Mouse (Mus musculus): ENCODE measurements around the gene Zswim8. TPM values are rescaled to one million over a fixed set of nuclear protein-coding genes. Genes with fewer than 3 reads are reported as not detected.

Zswim8 gene
- polyA plus RNA-seq, 2 experiments = 3.1 to 16.8 TPM

DNA sequence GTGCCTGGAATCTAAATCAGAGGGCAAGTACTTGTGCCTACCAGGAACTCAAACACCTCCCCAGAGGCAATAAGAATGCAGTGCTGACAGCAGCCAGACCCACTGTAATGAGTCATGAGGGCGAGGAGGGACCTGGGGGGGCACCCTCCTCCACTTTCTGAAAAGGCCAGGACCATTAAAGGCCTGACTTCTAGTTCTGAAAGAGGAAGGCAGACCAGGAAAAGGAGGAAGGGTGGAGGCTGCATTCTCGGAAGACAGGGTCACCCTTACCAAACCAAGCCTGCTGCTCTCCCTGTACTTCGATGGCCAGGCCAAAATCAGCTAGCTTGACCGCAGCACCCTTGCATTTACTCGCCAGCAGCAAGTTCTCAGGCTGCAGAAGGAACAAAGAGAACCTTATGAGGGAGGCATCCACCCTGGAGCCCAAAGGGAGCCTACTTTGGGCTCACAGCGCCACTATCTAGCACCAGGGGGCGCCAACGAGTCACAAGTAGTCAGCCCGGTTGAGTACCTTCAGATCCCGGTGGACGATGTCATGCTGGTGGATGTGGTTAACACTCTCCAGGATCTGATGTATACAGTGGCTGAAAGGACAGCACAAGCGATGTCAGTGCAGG, 58.4 kb downstream of the Zswim8 start:
- H3K27ac ChIP-seq = no peak overlapping the region
- no peak overlapping the region for H3K4me3 ChIP-seq (ENCODE audit: insufficient read depth in 1 of 2, low read depth in 2 of 2, low read length in 2 of 2)
- ATAC-seq (ENCODE audit: insufficient read depth) (peak; percentile 56), DNase-seq (ENCODE audit: low read depth in 3 of 3, low spot score in 3 of 3) (peak; percentile 41 to 56 (median 42))
- peak; percentile 98 for TF ChIP-seq CTCF (IDR thresholded peaks at IDR 0.05; ENCODE audit: low read depth)
- no peak for TF ChIP-seq EP300 (IDR thresholded peaks at IDR 0.05; ENCODE audit: low read depth)
- no peaks in the 10 kb centered on the region for H3K9me3 ChIP-seq (ENCODE audit: control insufficient read depth, low read length)
- no peaks in the 10 kb centered on the region for H3K4me1 ChIP-seq (replicated peaks; ENCODE audit: control insufficient read depth in 2 of 2, insufficient read depth in 2 of 2, low read length in 1 of 2)
- no peak overlapping the region for H3K9ac ChIP-seq (replicated peaks)
- 20% methylated on average over 12 of the region's 12 CpGs for WGBS (ENCODE audit: insufficient replicate concordance)
- 0 out of 2 replicates have a peak, but pooled peaks cover 3% of the 10 kb centered on the region for H3K36me3 ChIP-seq (replicated peaks; ENCODE audit: control insufficient read depth, insufficient read depth, low read depth)
- no peaks in the 10 kb centered on the region for H3K27me3 ChIP-seq (ENCODE audit: control insufficient read depth, insufficient read depth, low read length)
- H3K4me2 ChIP-seq (ENCODE audit: low read depth) = no peak overlapping the region

DNA sequence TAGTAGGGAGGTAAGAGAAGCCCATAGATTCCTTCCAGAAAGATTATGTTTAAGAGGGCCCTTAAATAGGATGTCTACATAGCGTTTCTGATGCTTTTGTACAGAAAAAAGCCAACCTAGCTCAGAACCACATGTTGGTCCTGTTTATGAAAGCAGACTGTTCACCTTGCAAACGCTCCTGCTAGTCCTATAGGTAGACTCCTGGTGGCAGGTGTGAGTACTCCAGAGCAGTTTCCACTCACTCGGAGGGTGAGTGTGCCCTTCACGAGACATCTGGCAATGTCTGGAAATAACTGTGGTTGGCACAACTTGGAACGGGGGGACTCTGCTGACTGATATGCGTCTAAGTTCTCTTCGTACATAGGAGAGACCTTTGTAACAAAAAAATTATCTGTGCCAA, 60.6 kb downstream of the Zswim8 start:
- no peaks in the 10 kb centered on the region for H3K4me1 ChIP-seq (replicated peaks; ENCODE audit: control insufficient read depth in 2 of 2, insufficient read depth in 2 of 2, low read length in 1 of 2)
- no peak for TF ChIP-seq EP300 (IDR thresholded peaks at IDR 0.05; ENCODE audit: low read depth)
- TF ChIP-seq CTCF (IDR thresholded peaks at IDR 0.05; ENCODE audit: low read depth) = no peak
- 79% methylated on average over 7 of the region's 7 CpGs for WGBS (ENCODE audit: insufficient replicate concordance)
- no peak for ATAC-seq (ENCODE audit: insufficient read depth)
- 0 out of 2 replicates have a peak, but pooled peaks cover 3% of the 10 kb centered on the region for H3K36me3 ChIP-seq (replicated peaks; ENCODE audit: control insufficient read depth, insufficient read depth, low read depth)
- no peak overlapping the region for H3K27ac ChIP-seq
- H3K4me3 ChIP-seq (ENCODE audit: insufficient read depth in 1 of 2, low read depth in 2 of 2, low read length in 2 of 2) = no peak overlapping the region
- no peak for DNase-seq (ENCODE audit: low read depth in 3 of 3, low spot score in 3 of 3)
- no peak overlapping the region for H3K9ac ChIP-seq (replicated peaks)
- H3K9me3 ChIP-seq (ENCODE audit: control insufficient read depth, low read length) = no peaks in the 10 kb centered on the region
- H3K4me2 ChIP-seq (ENCODE audit: low read depth) = no peak overlapping the region
- no peaks in the 10 kb centered on the region for H3K27me3 ChIP-seq (ENCODE audit: control insufficient read depth, insufficient read depth, low read length)

DNA sequence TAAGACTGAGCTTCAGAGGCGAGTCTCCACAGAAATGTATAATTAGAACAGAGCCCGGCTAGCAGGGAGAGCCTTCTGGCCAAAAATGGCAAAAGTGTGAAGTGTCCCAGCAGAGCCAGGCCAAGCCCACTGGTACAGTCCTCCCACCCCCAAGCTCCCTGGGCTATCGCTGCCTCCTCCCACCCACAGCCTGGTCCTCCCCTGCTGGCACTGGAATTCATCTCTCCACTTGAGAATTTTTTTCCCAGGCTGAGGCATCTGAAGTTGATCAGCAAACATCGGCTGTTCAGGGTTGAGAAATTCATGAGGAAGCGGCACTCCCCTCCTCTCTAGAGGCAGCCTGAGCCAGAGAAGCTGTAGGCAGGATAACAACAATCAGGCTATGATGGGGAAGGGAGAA, 61.2 kb downstream of the Zswim8 start:
- Histone ChIP-seq H3K4me1 (replicated peaks; ENCODE audit: control insufficient read depth in 2 of 2, insufficient read depth in 2 of 2, low read length in 1 of 2) (no peaks in the 10 kb centered on the region), H3K9me3 (ENCODE audit: control insufficient read depth, low read length) (no peaks in the 10 kb centered on the region), H3K27me3 (ENCODE audit: control insufficient read depth, insufficient read depth, low read length) (no peaks in the 10 kb centered on the region), H3K27ac (no peak overlapping the region), H3K36me3 (replicated peaks; ENCODE audit: control insufficient read depth, insufficient read depth, low read depth) (0 out of 2 replicates have a peak, but pooled peaks cover 3% of the 10 kb centered on the region), H3K4me2 (ENCODE audit: low read depth) (no peak overlapping the region), H3K4me3 (ENCODE audit: insufficient read depth in 1 of 2, low read depth in 2 of 2, low read length in 2 of 2) (no peak overlapping the region), H3K9ac (replicated peaks) (no peak overlapping the region)
- WGBS (ENCODE audit: insufficient replicate concordance) = 78% methylated on average over 5 of the region's 5 CpGs
- no peak for ATAC-seq (ENCODE audit: insufficient read depth)
- TF ChIP-seq CTCF (IDR thresholded peaks at IDR 0.05; ENCODE audit: low read depth) (no peak), EP300 (IDR thresholded peaks at IDR 0.05; ENCODE audit: low read depth) (no peak)
- no peak for DNase-seq (ENCODE audit: low read depth in 3 of 3, low spot score in 3 of 3)

DNA sequence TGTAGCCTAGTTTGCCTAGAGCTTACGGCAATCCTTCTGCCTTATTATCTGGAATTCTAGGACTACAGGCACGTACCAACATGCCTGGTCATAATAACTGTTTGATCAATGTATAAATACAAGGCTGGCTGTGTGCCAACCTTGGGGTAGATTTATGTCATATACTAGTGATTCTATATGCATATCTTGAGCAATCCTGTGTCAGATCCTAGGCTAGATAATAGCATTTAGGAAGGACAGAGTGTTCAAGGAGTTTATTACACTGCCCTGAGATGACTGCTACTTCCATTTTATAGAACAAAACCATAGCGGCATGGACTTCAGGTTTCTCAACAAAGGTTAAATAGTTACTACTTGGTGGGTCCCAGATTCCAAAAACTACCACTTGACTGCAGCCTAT, 64.6 kb downstream of the Zswim8 start:
- no peaks in the 10 kb centered on the region for H3K9me3 ChIP-seq (ENCODE audit: control insufficient read depth, low read length)
- 75% methylated on average over 3 of the region's 3 CpGs for WGBS (ENCODE audit: insufficient replicate concordance)
- no peak for ATAC-seq (ENCODE audit: insufficient read depth)

DNA sequence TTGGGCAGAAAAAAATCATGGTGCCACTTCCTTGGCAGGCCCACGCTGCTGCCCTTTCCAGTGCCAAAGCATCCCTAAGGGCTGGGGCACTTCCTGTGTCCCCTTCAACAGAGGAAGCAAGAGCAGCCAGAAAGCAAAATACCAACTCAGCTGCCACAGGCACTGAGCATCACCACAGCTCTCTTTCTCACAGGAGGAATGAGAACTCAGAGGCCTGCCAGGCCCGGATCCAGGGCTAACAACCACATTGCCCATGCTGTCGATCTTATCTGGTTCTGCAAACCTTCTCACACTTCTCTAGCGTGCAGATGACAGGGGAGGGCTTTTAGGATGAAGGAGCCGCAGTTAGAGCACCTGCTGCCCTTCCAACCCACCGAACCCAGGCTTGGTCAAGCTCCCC, 65.5 kb downstream of the Zswim8 start:
- H3K4me2 ChIP-seq (ENCODE audit: low read depth) = no peak overlapping the region
- no peaks in the 10 kb centered on the region for H3K27me3 ChIP-seq (ENCODE audit: control insufficient read depth, insufficient read depth, low read length)
- H3K4me3 ChIP-seq (ENCODE audit: insufficient read depth in 1 of 2, low read depth in 2 of 2, low read length in 2 of 2) = no peak overlapping the region
- no peak for TF ChIP-seq CTCF (IDR thresholded peaks at IDR 0.05; ENCODE audit: low read depth)
- TF ChIP-seq EP300 (IDR thresholded peaks at IDR 0.05; ENCODE audit: low read depth) = no peak
- H3K9ac ChIP-seq (replicated peaks) = no peak overlapping the region
- ATAC-seq (ENCODE audit: insufficient read depth) (no peak), DNase-seq (ENCODE audit: low read depth in 3 of 3, low spot score in 3 of 3) (no peak)
- H3K4me1 ChIP-seq (replicated peaks; ENCODE audit: control insufficient read depth in 2 of 2, insufficient read depth in 2 of 2, low read length in 1 of 2) = no peaks in the 10 kb centered on the region; a peak in 1 of 4 replicates
- H3K27ac ChIP-seq = no peak overlapping the region
- H3K36me3 ChIP-seq (replicated peaks; ENCODE audit: control insufficient read depth, insufficient read depth, low read depth) = no peaks in the 10 kb centered on the region
- no peaks in the 10 kb centered on the region for H3K9me3 ChIP-seq (ENCODE audit: control insufficient read depth, low read length)
- WGBS (ENCODE audit: insufficient replicate concordance) = 38% methylated on average over 6 of the region's 6 CpGs

More for the DNA sequence above, 64.6 kb downstream of the Zswim8 start:
- H3K9ac ChIP-seq (replicated peaks) = no peak overlapping the region
- H3K27me3 ChIP-seq (ENCODE audit: control insufficient read depth, insufficient read depth, low read length) = no peaks in the 10 kb centered on the region
- no peak overlapping the region for H3K27ac ChIP-seq
- no peak for TF ChIP-seq CTCF (IDR thresholded peaks at IDR 0.05; ENCODE audit: low read depth)
- no peak for TF ChIP-seq EP300 (IDR thresholded peaks at IDR 0.05; ENCODE audit: low read depth)
- H3K4me2 ChIP-seq (ENCODE audit: low read depth) = no peak overlapping the region
- no peaks in the 10 kb centered on the region for H3K36me3 ChIP-seq (replicated peaks; ENCODE audit: control insufficient read depth, insufficient read depth, low read depth)
- H3K4me3 ChIP-seq (ENCODE audit: insufficient read depth in 1 of 2, low read depth in 2 of 2, low read length in 2 of 2) = no peak overlapping the region
- H3K4me1 ChIP-seq (replicated peaks; ENCODE audit: control insufficient read depth in 2 of 2, insufficient read depth in 2 of 2, low read length in 1 of 2) = no peaks in the 10 kb centered on the region; a peak in 1 of 4 replicates
- DNase-seq (ENCODE audit: low read depth in 3 of 3, low spot score in 3 of 3) = no peak

Small RNA genes within 50 kb of the gene (microRNA-seq; reads per million reads assigned to microRNA genes)
- gene Mir6946 = 2.1 reads per million

Other genes with a start within 250 kb of the Zswim8 start
- 28.7 and 36.6 TPM in 2 replicates for gene Anxa7, start 227.4 kb upstream of the Zswim8 start, polyA plus RNA-seq (2012; rRNA removed)
- 41.6 and 43.6 TPM in 2 replicates for gene Anxa7, start 227.4 kb upstream of the Zswim8 start, polyA plus RNA-seq (2014; fragmentation: Nextera tagmentation; extraction: Ambion mirVana)
- gene Mss51, start 210.7 kb upstream of the Zswim8 start, polyA plus RNA-seq (2012; rRNA removed) = 1.1 and 1.6 TPM in 2 replicates
- gene Mss51, start 210.7 kb upstream of the Zswim8 start, polyA plus RNA-seq (2014; fragmentation: Nextera tagmentation; extraction: Ambion mirVana) = 0.29 and 0.67 TPM in 2 replicates
- 18.0 and 22.7 TPM in 2 replicates for gene Ppp3cb, start 161.0 kb upstream of the Zswim8 start, polyA plus RNA-seq (2012; rRNA removed)
- 21.6 and 24.8 TPM in 2 replicates for gene Ppp3cb, start 161.0 kb upstream of the Zswim8 start, polyA plus RNA-seq (2014; fragmentation: Nextera tagmentation; extraction: Ambion mirVana)
- 1.2 and 1.3 TPM in 2 replicates for gene Usp54, start 66.5 kb upstream of the Zswim8 start, polyA plus RNA-seq (2012; rRNA removed)
- gene Usp54, start 66.5 kb upstream of the Zswim8 start, polyA plus RNA-seq (2014; fragmentation: Nextera tagmentation; extraction: Ambion mirVana) = 1.1 and 1.2 TPM in 2 replicates
- gene Myoz1, start 51.0 kb upstream of the Zswim8 start, polyA plus RNA-seq (2012; rRNA removed) = 0.04 and 0.10 TPM in 2 replicates
- gene Myoz1, start 51.0 kb upstream of the Zswim8 start, polyA plus RNA-seq (2014; fragmentation: Nextera tagmentation; extraction: Ambion mirVana) = 0.14 TPM in 1 of 2 replicates, not detected in the other
- gene Synpo2l, start 39.2 kb upstream of the Zswim8 start, polyA plus RNA-seq (2012; rRNA removed) = 0.02 TPM in 2 replicates
- 0.09 TPM in 1 of 2 replicates, not detected in the other for gene Synpo2l, start 39.2 kb upstream of the Zswim8 start, polyA plus RNA-seq (2014; fragmentation: Nextera tagmentation; extraction: Ambion mirVana)
- 36.4 and 37.1 TPM in 2 replicates for gene Sec24c, start 33.2 kb upstream of the Zswim8 start, polyA plus RNA-seq (2012; rRNA removed)
- 28.4 and 33.8 TPM in 2 replicates for gene Sec24c, start 33.2 kb upstream of the Zswim8 start, polyA plus RNA-seq (2014; fragmentation: Nextera tagmentation; extraction: Ambion mirVana)
- 2.8 and 3.3 TPM in 2 replicates for gene Fut11, start 12.6 kb upstream of the Zswim8 start, polyA plus RNA-seq (2012; rRNA removed)
- gene Fut11, start 12.6 kb upstream of the Zswim8 start, polyA plus RNA-seq (2014; fragmentation: Nextera tagmentation; extraction: Ambion mirVana) = 4.3 and 5.7 TPM in 2 replicates
- gene Chchd1, start 4.5 kb upstream of the Zswim8 start, polyA plus RNA-seq (2012; rRNA removed) = 49.6 and 58.8 TPM in 2 replicates
- 127 and 138 TPM in 2 replicates for gene Chchd1, start 4.5 kb upstream of the Zswim8 start, polyA plus RNA-seq (2014; fragmentation: Nextera tagmentation; extraction: Ambion mirVana)
- gene Ndst2, start 27.0 kb downstream of the Zswim8 start, polyA plus RNA-seq (2012; rRNA removed) = 22.8 and 22.9 TPM in 2 replicates
- 13.2 and 15.9 TPM in 2 replicates for gene Ndst2, start 27.0 kb downstream of the Zswim8 start, polyA plus RNA-seq (2014; fragmentation: Nextera tagmentation; extraction: Ambion mirVana)
- gene Camk2g, start 86.5 kb downstream of the Zswim8 start, polyA plus RNA-seq (2012; rRNA removed) = 4.5 and 5.4 TPM in 2 replicates
- 3.9 and 7.2 TPM in 2 replicates for gene Camk2g, start 86.5 kb downstream of the Zswim8 start, polyA plus RNA-seq (2014; fragmentation: Nextera tagmentation; extraction: Ambion mirVana)
- 0.74 and 1.3 TPM in 2 replicates for gene Plau, start 129.1 kb downstream of the Zswim8 start, polyA plus RNA-seq (2012; rRNA removed)
- 0.43 and 0.57 TPM in 2 replicates for gene Plau, start 129.1 kb downstream of the Zswim8 start, polyA plus RNA-seq (2014; fragmentation: Nextera tagmentation; extraction: Ambion mirVana)
- gene Vcl, start 221.8 kb downstream of the Zswim8 start, polyA plus RNA-seq (2012; rRNA removed) = 13.8 and 16.5 TPM in 2 replicates
- gene Vcl, start 221.8 kb downstream of the Zswim8 start, polyA plus RNA-seq (2014; fragmentation: Nextera tagmentation; extraction: Ambion mirVana) = 17.1 and 21.7 TPM in 2 replicates